Mouse (Mus musculus): ENCODE data around the gene Tenm4. TPM values are rescaled to one million over a fixed set of nuclear protein-coding genes. Genes with fewer than 3 reads are reported as not detected.

Gene Tenm4
- polyA plus RNA-seq, 1 experiment from 2014 or later, result 62.8 TPM

DNA sequence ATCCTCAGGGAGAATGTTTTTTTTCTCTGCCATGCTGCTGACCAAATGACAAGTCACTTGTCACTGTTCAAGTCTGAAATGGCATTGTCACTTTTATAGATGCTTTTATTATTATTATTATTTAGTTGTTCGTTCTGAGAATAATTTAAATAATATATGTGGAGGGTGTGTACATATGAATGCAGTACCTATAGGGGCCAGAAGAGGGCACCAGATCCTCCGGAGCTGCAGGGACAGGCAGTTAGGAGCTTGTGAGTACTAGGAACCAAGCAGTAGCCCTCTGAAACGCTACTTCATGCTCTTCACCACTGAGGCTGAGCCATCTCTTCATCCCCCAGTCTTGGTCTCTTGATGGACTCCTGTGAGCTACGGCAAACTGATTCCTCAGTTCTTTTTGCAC lies 598.7 kb downstream of the Tenm4 start:
- no peak for ATAC-seq (ENCODE audit: insufficient number of reproducible peaks, insufficient read depth, low FRiP score, low TSS enrichment)
- H3K9me3 ChIP-seq, result 0 out of 2 replicates have a peak, but pooled peaks cover 3% of the 10 kb centered on the region
- WGBS, result 69% methylated on average over 4 of the region's 4 CpGs
- H3K4me1 ChIP-seq, result peaks cover 37% of the 10 kb centered on the region
- no peak overlapping the region for H3K4me3 ChIP-seq
- H3K36me3 ChIP-seq, result peaks cover 27% of the 10 kb centered on the region
- no peak overlapping the region for H3K9ac ChIP-seq
- H3K4me2 ChIP-seq (replicated peaks), result no peak overlapping the region
- H3K27ac ChIP-seq, result no peak overlapping the region
- no peaks in the 10 kb centered on the region for H3K27me3 ChIP-seq

DNA sequence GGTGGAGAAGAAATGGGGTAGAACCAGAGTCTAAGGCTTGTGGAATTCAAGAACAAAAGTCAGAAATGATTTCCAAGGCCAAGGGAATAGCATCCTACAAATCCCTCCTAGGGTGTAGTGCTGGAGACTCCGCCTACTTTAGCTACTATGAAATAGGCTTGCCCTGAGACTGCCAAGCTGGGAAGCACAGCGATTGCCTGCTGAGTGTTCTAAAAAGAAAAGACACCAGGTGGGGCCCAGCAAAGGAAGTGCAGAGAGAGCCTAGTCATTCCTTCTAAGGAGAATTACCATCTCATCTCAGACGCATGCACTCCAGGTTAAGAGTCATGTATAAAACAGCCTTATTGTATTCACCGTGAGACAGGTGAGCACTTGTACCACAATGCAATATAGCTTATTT lies 601.9 kb downstream of the Tenm4 start:
- no peak overlapping the region for H3K4me3 ChIP-seq
- ATAC-seq (ENCODE audit: insufficient number of reproducible peaks, insufficient read depth, low FRiP score, low TSS enrichment), result no peak
- no peak overlapping the region for H3K4me2 ChIP-seq (replicated peaks)
- no peak overlapping the region for H3K27ac ChIP-seq
- WGBS, result 73% methylated on average over 4 of the region's 4 CpGs
- peaks cover 32% of the 10 kb centered on the region for H3K4me1 ChIP-seq
- no peaks in the 10 kb centered on the region for H3K9me3 ChIP-seq
- no peak overlapping the region for H3K9ac ChIP-seq
- no peaks in the 10 kb centered on the region for H3K27me3 ChIP-seq
- H3K36me3 ChIP-seq, result peaks cover 31% of the 10 kb centered on the region

DNA sequence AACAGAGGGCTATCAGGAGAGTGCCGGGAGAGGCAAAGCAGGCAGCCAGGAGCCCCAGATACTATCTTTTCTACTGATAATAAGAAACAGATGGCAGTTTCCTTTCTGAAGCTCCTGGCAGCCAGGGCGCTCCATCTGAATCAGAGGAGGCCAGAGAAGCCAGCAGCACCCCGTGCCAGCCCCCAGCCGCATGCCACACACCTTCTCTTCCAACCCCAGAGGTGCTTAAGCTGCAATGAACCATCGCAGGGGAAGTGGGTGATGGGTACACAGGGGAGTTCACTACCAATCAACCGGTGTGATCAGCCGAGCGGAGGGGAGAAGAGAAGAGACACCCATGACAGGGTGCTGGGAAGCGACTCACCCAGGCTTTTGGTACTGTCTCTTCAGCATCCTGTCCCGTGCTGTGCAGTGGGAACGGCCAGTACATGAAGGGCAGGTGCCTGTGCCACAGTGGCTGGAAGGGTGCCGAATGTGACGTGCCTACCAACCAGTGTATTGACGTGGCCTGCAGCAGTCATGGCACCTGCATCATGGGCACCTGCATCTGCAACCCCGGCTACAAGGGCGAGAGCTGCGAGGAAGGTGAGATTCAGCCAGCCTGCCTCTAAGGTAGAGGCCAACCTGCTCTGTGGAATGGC lies 602.7 kb downstream of the Tenm4 start:
- Histone ChIP-seq H3K36me3 (peaks cover 35% of the 10 kb centered on the region), H3K4me3 (no peak overlapping the region), H3K9ac (no peak overlapping the region), H3K4me2 (replicated peaks) (no peak overlapping the region), H3K9me3 (no peaks in the 10 kb centered on the region), H3K4me1 (peaks cover 32% of the 10 kb centered on the region), H3K27ac (peak overlapping the region; percentile 91), H3K27me3 (no peaks in the 10 kb centered on the region)
- ATAC-seq (ENCODE audit: insufficient number of reproducible peaks, insufficient read depth, low FRiP score, low TSS enrichment), result no peak
- 73% methylated on average over 17 of the region's 17 CpGs for WGBS

DNA sequence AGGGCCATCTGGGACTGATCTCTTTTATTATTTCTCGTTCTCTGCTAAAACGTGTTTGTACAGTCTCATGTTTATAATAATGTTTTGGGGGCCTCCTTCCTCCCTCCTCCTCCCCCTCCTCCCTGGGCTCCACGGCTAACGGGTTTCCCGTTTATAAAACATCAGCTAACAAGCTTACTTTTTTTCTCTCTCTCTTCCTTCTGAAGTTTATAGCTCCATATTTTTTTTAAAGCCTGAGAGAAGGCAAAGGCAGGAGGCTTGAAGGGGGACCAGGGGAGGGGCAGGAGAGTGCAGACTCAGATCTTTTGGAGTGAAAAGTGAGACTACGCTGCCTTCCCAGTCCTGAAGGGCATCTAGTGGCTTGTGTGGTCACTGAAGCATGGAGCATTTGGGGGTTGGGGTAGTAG lies 604.0 kb downstream of the Tenm4 start:
- H3K27ac ChIP-seq, result peak overlapping the region; percentile 91

DNA sequence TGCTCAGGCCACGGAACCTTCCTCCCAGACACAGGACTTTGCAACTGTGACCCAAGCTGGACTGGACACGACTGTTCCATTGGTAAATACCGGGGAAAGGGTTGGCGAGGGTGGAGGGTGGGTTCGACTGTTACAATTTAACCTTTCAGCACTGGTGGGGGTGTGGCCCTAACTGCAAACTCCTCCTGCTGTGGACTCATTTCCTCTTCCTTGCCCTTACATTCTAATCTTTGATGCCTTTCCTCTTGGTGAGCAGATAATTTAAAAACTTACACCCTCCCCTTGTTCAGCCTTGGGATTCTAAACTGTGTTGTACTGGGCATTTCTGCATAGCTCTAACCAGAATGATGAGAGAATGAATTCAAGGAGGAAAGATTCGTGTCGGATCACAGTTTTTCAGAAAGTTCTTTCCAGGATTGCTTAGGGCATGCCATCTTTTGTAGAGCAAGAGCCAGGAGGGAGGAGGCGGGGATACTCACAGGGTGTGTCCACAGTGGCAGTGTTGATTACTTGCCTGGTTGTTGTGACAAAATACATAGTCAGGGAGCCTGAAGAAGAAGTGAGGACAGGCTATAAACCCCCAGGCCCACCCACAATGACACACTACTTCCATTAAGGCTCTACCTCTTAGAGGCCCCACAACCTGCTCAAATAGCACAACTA lies 607.0 kb downstream of the Tenm4 start:
- Histone ChIP-seq H3K9ac (no peak overlapping the region), H3K4me1 (peaks cover 28% of the 10 kb centered on the region), H3K27ac (no peak overlapping the region), H3K9me3 (no peaks in the 10 kb centered on the region), H3K36me3 (peaks cover 25% of the 10 kb centered on the region; the same call in 1 of the 2 replicates), H3K4me2 (replicated peaks) (no peak overlapping the region), H3K4me3 (no peak overlapping the region), H3K27me3 (no peaks in the 10 kb centered on the region)
- 85% methylated on average over 8 of the region's 8 CpGs for WGBS
- ATAC-seq (ENCODE audit: insufficient number of reproducible peaks, insufficient read depth, low FRiP score, low TSS enrichment), result no peak

More for the DNA sequence above, 604.0 kb downstream of the Tenm4 start:
- H3K4me1 ChIP-seq, result peaks cover 32% of the 10 kb centered on the region
- H3K27me3 ChIP-seq, result no peaks in the 10 kb centered on the region
- H3K9ac ChIP-seq, result no peak overlapping the region
- H3K4me2 ChIP-seq (replicated peaks), result no peak overlapping the region
- 15% methylated on average over 6 of the region's 6 CpGs for WGBS
- no peak for ATAC-seq (ENCODE audit: insufficient number of reproducible peaks, insufficient read depth, low FRiP score, low TSS enrichment)
- peaks cover 37% of the 10 kb centered on the region for H3K36me3 ChIP-seq
- no peak overlapping the region for H3K4me3 ChIP-seq
- H3K9me3 ChIP-seq, result no peaks in the 10 kb centered on the region

DNA sequence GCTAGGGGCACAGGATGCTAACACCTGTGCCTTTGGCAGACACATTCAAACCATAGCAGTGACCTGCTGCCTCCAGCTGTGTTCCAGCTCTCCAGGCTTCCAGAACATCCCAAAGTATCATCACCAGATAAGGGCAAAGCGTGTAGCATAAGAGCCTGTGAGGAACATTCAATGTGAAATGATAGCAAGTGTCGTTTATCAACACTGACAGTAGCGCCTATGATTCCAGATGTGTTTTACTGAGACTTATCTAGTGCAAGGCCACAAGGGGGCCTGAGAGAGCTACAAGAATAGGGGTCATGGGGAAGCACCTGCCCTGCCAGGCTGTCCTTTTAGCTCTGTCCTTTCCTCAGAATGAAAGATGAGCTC lies 607.5 kb downstream of the Tenm4 start:
- Histone ChIP-seq H3K4me3 (no peak overlapping the region), H3K9ac (no peak overlapping the region), H3K27me3 (no peaks in the 10 kb centered on the region), H3K36me3 (peaks cover 25% of the 10 kb centered on the region; the same call in 1 of the 2 replicates), H3K27ac (no peak overlapping the region), H3K4me1 (peaks cover 25% of the 10 kb centered on the region), H3K9me3 (no peaks in the 10 kb centered on the region), H3K4me2 (replicated peaks) (no peak overlapping the region)
- ATAC-seq (ENCODE audit: insufficient number of reproducible peaks, insufficient read depth, low FRiP score, low TSS enrichment), result no peak
- 76% methylated on average over 3 of the region's 3 CpGs for WGBS

DNA sequence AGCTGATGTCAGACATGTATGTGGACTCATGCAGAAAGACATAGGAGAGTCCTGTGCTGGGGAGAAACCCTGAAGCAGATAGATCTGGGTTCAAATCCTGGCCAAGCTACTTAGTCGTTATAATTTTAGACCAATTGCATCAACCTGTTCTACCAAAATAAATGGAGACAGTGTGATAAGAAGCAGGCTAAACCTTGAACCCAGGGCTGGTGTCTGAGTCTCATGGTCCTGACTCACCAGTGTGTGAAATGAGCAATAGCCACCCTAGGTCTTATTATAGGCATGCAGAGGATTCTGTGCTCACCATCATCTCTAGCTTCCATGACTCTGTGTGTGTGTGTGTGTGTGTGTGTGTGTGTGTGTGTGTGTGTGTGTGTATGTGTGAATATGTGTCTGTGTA lies 609.5 kb downstream of the Tenm4 start:
- no peak overlapping the region for H3K9ac ChIP-seq
- H3K9me3 ChIP-seq, result no peaks in the 10 kb centered on the region
- no peaks in the 10 kb centered on the region for H3K27me3 ChIP-seq
- peaks cover 25% of the 10 kb centered on the region; the same call in 1 of the 2 replicates for H3K36me3 ChIP-seq
- no peak for ATAC-seq (ENCODE audit: insufficient number of reproducible peaks, insufficient read depth, low FRiP score, low TSS enrichment)
- H3K4me1 ChIP-seq, result peaks cover 7% of the 10 kb centered on the region
- no peak overlapping the region for H3K4me2 ChIP-seq (replicated peaks)
- H3K4me3 ChIP-seq, result no peak overlapping the region
- H3K27ac ChIP-seq, result no peak overlapping the region
- 85% methylated on average over 1 of the region's 1 CpGs for WGBS

DNA sequence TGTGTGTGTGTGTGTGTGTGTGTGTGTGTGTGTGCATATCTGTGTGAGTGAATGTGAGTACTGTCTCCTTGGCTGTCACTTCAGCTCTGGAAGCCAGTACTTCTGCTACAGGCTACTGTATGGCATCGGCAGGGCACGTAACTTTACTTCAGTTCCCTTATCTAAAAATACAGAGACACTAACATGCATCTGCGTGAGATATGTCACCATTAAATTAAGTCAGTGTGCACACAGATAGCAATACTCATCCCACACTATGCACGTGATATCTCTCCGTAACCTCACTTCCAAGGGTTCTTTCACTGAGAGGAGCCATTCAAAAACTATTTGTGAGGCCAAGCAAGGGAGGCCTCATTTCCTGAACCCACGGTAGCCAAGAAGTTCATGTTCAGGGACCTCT lies 610.0 kb downstream of the Tenm4 start:
- Histone ChIP-seq H3K9ac (no peak overlapping the region), H3K4me3 (no peak overlapping the region), H3K9me3 (no peaks in the 10 kb centered on the region), H3K4me1 (peaks cover 6% of the 10 kb centered on the region), H3K27me3 (no peaks in the 10 kb centered on the region), H3K36me3 (peaks cover 24% of the 10 kb centered on the region; the same call in 1 of the 2 replicates), H3K4me2 (replicated peaks) (no peak overlapping the region), H3K27ac (no peak overlapping the region)
- no peak for ATAC-seq (ENCODE audit: insufficient number of reproducible peaks, insufficient read depth, low FRiP score, low TSS enrichment)
- 82% methylated on average over 6 of the region's 6 CpGs for WGBS

DNA sequence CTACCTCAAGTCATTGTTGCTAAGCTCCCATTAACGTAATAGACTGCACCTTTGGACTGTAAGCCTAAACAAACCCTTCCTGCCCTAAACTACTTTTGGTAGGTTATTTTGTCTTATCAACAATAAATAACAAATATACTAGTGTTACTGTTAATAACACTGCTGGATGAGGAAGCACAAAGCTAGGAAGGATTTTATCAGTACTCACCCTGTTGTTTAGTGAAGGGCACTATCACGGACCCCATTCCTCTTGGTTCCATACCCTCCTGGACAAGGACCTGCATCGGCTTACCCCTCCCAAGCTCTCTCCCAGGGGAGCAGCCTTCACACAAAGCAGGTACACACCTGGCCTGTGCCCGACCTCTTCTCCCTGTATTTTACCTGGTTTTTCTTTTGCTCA lies 611.6 kb downstream of the Tenm4 start:
- H3K4me1 ChIP-seq, result peaks cover 7% of the 10 kb centered on the region; the same call in 1 of the 2 replicates
- ATAC-seq (ENCODE audit: insufficient number of reproducible peaks, insufficient read depth, low FRiP score, low TSS enrichment), result no peak
- peaks cover 11% of the 10 kb centered on the region; the same call in 1 of the 2 replicates for H3K36me3 ChIP-seq
- H3K9me3 ChIP-seq, result no peaks in the 10 kb centered on the region
- no peaks in the 10 kb centered on the region for H3K27me3 ChIP-seq
- no peak overlapping the region for H3K4me3 ChIP-seq
- H3K4me2 ChIP-seq (replicated peaks), result no peak overlapping the region
- 89% methylated on average over 4 of the region's 4 CpGs for WGBS
- H3K9ac ChIP-seq, result no peak overlapping the region
- H3K27ac ChIP-seq, result no peak overlapping the region

DNA sequence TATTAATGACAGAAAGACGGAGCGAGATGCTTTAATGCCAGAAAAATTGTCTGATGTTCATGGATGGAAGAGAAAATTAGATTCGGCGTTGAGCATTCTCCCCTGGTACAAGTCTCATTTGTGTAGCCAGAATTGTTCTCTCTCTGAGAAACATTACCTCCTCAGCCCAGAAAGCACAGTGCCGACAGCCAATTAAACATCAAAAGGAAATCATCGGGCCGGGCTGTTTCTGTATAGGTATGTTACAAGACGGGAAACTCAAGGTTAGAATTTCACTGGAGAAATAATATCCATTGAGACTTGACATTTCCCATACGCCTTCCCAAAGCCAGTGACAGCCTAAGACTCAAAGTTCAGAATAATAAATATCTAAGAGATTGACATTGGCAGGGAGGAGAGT lies 614.8 kb downstream of the Tenm4 start:
- Histone ChIP-seq H3K4me2 (replicated peaks) (no peak overlapping the region), H3K27ac (peak overlapping the region; percentile 63; the same call in 1 of the 2 replicates), H3K9ac (no peak overlapping the region), H3K36me3 (0 out of 2 replicates have a peak, but pooled peaks cover 11% of the 10 kb centered on the region), H3K4me3 (no peak overlapping the region), H3K4me1 (peaks cover 7% of the 10 kb centered on the region; the same call in 1 of the 2 replicates), H3K9me3 (no peaks in the 10 kb centered on the region), H3K27me3 (no peaks in the 10 kb centered on the region)
- 28% methylated on average over 9 of the region's 9 CpGs for WGBS
- ATAC-seq (ENCODE audit: insufficient number of reproducible peaks, insufficient read depth, low FRiP score, low TSS enrichment), result no peak

DNA sequence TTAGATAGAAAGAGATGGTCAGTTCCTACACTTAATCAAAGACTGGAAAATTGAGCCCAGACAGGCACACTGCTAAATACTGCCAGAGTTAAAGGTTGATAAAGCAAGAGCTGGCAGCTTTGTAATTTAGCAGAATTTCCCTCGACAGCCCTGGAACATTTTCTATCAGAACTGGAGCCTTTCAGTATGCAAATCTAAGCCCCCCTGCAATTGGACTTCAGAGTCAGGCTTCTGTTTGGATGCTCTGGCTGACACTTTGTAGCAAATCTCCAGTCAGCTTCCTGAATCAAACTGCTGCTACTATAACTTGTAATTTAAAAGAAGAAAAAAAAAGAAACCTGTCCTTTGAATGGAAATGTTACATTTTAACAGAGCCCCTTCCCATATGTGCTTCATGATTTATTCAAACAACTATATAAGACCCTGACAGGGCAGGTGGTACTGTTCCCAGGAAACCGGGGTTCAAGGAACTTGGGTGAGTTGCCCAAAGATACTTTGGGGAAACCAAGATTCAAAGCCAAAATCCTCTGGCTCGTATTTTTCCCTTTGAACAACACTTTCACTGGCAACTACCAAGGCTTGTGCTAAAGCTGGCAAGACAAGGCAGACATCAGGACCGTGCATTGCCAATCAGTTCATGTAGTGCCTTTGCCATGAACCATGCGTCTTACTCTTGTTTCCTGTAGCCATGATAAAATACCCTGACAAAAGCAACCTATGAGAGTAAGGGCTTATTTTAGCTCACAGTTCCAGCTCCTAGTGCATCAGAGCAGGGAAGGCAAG lies 615.4 kb downstream of the Tenm4 start:
- 70% methylated on average over 5 of the region's 5 CpGs for WGBS
- H3K36me3 ChIP-seq, result 0 out of 2 replicates have a peak, but pooled peaks cover 11% of the 10 kb centered on the region
- no peaks in the 10 kb centered on the region for H3K27me3 ChIP-seq
- peaks cover 7% of the 10 kb centered on the region; the same call in 1 of the 2 replicates for H3K4me1 ChIP-seq
- no peaks in the 10 kb centered on the region for H3K9me3 ChIP-seq
- H3K27ac ChIP-seq, result peak overlapping the region; percentile 63; the same call in 1 of the 2 replicates
- ATAC-seq (ENCODE audit: insufficient number of reproducible peaks, insufficient read depth, low FRiP score, low TSS enrichment), result no peak
- no peak overlapping the region for H3K4me3 ChIP-seq
- no peak overlapping the region for H3K4me2 ChIP-seq (replicated peaks)
- H3K9ac ChIP-seq, result no peak overlapping the region

Data from embryonic facial prominence, embryonic 12.5 days (tissue).